Mouse (Mus musculus) embryonic fibroblast, embryonic 13.5 days (primary cell): ENCODE results near the gene Hook1. TPM values are rescaled to one million over a fixed set of nuclear protein-coding genes. Genes with fewer than 3 reads are reported as not detected.
"Not testable (repeated sequence)": the region's sequence is repeated elsewhere in the genome, so short reads cannot be mapped to it uniquely, and the experiment has no call there.

Experiments
- H3K27ac ChIP-seq: 2 replicates; pipeline ENCODE4 v1.5.1; 2012; ENCODE audit warnings: low read length, control low read depth, inconsistent platforms; ENCODE audit not compliant: insufficient read depth
- H3K4me1 ChIP-seq: 2 replicates; pipeline ENCODE4 v1.6.1; 2011; ENCODE audit warnings: low read length; ENCODE audit not compliant: control insufficient read depth, insufficient read depth
- H3K4me3 ChIP-seq: 2 replicates; pipeline ENCODE4 v1.5.1; 2011; ENCODE audit warnings: mild to moderate bottlenecking, control low read depth, low read length; ENCODE audit not compliant: insufficient read depth
- CTCF ChIP-seq: IDR thresholded peaks from 2 replicates; pipeline ENCODE4 v1.5.1; 2011; ENCODE audit warnings: mild to moderate bottlenecking, control low read depth, low read length, moderate library complexity, borderline replicate concordance; ENCODE audit not compliant: insufficient read depth
- POLR2A ChIP-seq: IDR thresholded peaks from 2 replicates; pipeline ENCODE4 v1.6.1; 2011; ENCODE audit warnings: low read depth, mild to moderate bottlenecking, control low read depth, low read length, moderate library complexity
- polyA plus RNA-seq: library from polyadenylated mRNA; stranded (reverse); fragments of >200 nt; gene quantifications from 2 replicates; pipeline ENCODE4 v1.2.4, GENCODE M21; 2011; ENCODE audit warnings: low read depth; ENCODE audit not compliant: missing spikeins, insufficient read length

Gene Hook1
- polyA plus RNA-seq, 1 experiment: 2.2 TPM

GRCm38 (mm10) chr4:95938701-95939100 is 28.3 kb upstream of the Hook1 start:
- H3K27ac ChIP-seq: no peak overlapping the region
- no peak for TF ChIP-seq POLR2A
- TF ChIP-seq CTCF: no peak
- no peak overlapping the region for H3K4me3 ChIP-seq
- no peaks in the 10 kb centered on the region for H3K4me1 ChIP-seq

GRCm38 (mm10) chr4:95947896-95948295 is 19.1 kb upstream of the Hook1 start:
- Histone ChIP-seq H3K27ac (no peak overlapping the region), H3K4me1 (no peaks in the 10 kb centered on the region), H3K4me3 (no peak overlapping the region)
- TF ChIP-seq POLR2A: no peak
- no peak for TF ChIP-seq CTCF

- no peak for TF ChIP-seq POLR2A
- TF ChIP-seq CTCF: no peak
- H3K4me3 ChIP-seq: no peak overlapping the region
- H3K27ac ChIP-seq: no peak overlapping the region
Measured at GRCm38 (mm10) chr4:95953328-95953727, 13.7 kb upstream of the Hook1 start.

GRCm38 (mm10) chr4:95982221-95982620 is 15.2 kb downstream of the Hook1 start:
- not testable (repeated sequence) for H3K27ac ChIP-seq, H3K4me1 ChIP-seq, H3K4me3 ChIP-seq

More at GRCm38 (mm10) chr4:95953328-95953727, 13.7 kb upstream of the Hook1 start:
- H3K4me1 ChIP-seq: no peaks in the 10 kb centered on the region

- Histone ChIP-seq H3K27ac (no peak overlapping the region), H3K4me3 (no peak overlapping the region), H3K4me1 (no peaks in the 10 kb centered on the region)
- no peak for TF ChIP-seq POLR2A
- TF ChIP-seq CTCF: no peak
Measured at GRCm38 (mm10) chr4:96016875-96017274, 49.8 kb downstream of the Hook1 start.

- Histone ChIP-seq H3K27ac (no peak overlapping the region), H3K4me3 (no peak overlapping the region), H3K4me1 (no peaks in the 10 kb centered on the region; the same call in 1 of the 2 replicates)
- no peak for TF ChIP-seq POLR2A
- no peak for TF ChIP-seq CTCF
Measured at GRCm38 (mm10) chr4:96022803-96023202, 55.8 kb downstream of the Hook1 start.

GRCm38 (mm10) chr4:96028412-96028811 is 61.4 kb downstream of the Hook1 start:
- Histone ChIP-seq H3K27ac (no peak overlapping the region), H3K4me1 (no peaks in the 10 kb centered on the region), H3K4me3 (no peak overlapping the region)
- TF ChIP-seq CTCF (no peak), POLR2A (no peak)

DNA sequence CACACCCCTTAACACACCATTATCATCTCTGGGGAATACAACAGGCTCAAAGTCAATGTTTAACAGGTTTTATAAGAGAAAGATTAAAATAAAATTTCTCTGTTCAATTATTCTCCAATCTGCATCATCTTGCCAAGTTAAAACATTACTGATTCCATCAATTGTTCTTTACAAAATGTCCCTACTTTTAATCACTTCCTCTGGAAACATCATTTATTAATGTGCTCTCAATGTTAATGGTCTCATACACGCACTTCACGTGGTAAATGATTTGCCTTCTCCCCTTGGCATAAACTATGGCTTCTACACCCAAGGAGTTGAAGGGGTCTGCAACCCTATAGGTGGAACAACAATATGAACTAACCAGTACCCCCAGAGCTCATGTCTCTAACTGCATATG is 93.1 kb downstream of the Hook1 start:
- Histone ChIP-seq H3K4me3 (no peak overlapping the region), H3K4me1 (no peaks in the 10 kb centered on the region), H3K27ac (no peak overlapping the region)
- TF ChIP-seq CTCF (no peak), POLR2A (no peak)

DNA sequence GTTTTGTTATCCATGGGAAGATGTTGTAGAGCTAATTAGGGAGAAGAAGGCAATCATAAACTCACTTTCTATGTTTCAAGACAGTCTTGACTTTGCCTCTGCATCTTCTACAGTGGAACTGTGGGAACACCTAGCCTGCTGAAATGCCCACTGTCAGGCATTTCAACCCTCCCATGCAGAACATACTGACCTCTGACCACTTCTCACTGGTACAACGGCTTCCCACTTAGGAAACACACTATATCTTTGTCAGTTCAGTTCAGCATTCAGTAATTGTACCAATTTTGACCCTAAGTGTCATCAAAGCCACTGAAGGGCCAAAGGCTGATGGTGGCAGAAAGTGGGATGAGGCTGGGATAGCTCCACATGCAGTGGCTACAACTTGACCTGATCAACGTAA is 95.0 kb downstream of the Hook1 start:
- Histone ChIP-seq H3K27ac (no peak overlapping the region), H3K4me3 (no peak overlapping the region), H3K4me1 (no peaks in the 10 kb centered on the region)
- no peak for TF ChIP-seq CTCF
- no peak for TF ChIP-seq POLR2A

Other genes with a start within 250 kb of the Hook1 start
- not detected in 2 replicates for gene Cyp2j13, start 110.3 kb downstream of the Hook1 start, polyA plus RNA-seq
- gene Cyp2j12, start 173.9 kb downstream of the Hook1 start, polyA plus RNA-seq: not detected in 2 replicates